Mouse (Mus musculus) heart, adult 2 months (tissue): ENCODE measurements around the gene Ssbp2.

Experiments used
- EP300 ChIP-seq: fragments of 200-500 bp; IDR thresholded peaks from 2 replicates; pipeline ENCODE4 v1.6.1; 2011; ENCODE audit warnings: low read depth, low read length, control low read depth; ENCODE audit not compliant: insufficient read depth
- POLR2A ChIP-seq: fragments of 200-500 bp; IDR thresholded peaks from 2 replicates; pipeline ENCODE4 v1.6.1; 2011; ENCODE audit warnings: mild to moderate bottlenecking, low read depth, low read length, control low read depth; ENCODE audit not compliant: insufficient read depth

DNA sequence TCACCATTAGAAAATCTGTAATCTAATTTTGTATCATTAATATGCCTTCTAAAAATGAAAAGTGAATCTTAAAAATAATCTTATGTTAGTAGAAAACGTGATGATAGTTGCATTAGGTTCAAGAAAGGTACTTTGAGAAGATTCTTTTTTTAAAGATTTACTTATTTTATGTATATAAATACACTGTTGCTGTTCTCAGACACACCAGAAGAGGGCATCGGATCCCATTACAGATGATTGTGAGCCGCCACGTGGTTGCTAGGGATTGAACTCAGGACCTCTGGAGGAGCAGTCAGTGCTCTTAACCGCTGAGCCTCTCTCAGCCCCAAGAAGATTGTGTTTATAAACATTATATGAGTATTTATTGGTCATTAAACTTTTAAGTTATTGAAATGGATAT, 126.3 kb downstream of the Ssbp2 start:
- TF ChIP-seq POLR2A (no peak), EP300 (no peak)
